Mouse (Mus musculus) myocyte (in vitro differentiated cells): ENCODE measurements around the gene Slc12a6.

ENCODE experiments used
- POLR2A ChIP-seq: IDR thresholded peaks from one replicate; pipeline ENCODE4 v1.6.1; 2011; ENCODE audit warnings: low read depth, mild to moderate bottlenecking, control low read depth, moderate library complexity; ENCODE audit not compliant: insufficient read length
- REST ChIP-seq: IDR thresholded peaks from one replicate; pipeline ENCODE4 v1.6.1; 2011; ENCODE audit warnings: mild to moderate bottlenecking, control low read depth, moderate library complexity; ENCODE audit not compliant: insufficient read depth, insufficient read length

DNA sequence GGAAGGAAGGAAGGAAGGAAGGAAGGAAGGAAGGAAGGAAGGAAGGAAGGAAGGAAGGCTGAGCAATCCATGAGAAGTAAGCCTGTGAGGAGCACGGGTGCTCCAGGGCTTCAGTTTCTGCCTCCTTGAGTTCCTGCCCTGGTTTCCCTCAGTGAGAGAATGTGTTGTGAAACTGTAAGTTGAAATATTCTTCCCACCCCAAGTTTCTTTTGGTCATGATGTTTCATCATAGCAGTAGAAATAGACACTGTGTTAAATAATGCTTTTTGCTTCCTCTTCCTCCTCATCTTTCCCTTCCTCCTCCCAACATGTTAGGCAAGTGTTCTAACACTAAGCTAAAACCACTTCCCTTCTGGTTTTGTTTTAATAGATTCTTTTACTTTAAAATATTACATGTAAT, 33.0 kb upstream of the Slc12a6 start:
- no peak for TF ChIP-seq POLR2A
- no peak for TF ChIP-seq REST
